Mouse (Mus musculus): ENCODE data around the gene Ctsw.

The Ctsw gene

DNA sequence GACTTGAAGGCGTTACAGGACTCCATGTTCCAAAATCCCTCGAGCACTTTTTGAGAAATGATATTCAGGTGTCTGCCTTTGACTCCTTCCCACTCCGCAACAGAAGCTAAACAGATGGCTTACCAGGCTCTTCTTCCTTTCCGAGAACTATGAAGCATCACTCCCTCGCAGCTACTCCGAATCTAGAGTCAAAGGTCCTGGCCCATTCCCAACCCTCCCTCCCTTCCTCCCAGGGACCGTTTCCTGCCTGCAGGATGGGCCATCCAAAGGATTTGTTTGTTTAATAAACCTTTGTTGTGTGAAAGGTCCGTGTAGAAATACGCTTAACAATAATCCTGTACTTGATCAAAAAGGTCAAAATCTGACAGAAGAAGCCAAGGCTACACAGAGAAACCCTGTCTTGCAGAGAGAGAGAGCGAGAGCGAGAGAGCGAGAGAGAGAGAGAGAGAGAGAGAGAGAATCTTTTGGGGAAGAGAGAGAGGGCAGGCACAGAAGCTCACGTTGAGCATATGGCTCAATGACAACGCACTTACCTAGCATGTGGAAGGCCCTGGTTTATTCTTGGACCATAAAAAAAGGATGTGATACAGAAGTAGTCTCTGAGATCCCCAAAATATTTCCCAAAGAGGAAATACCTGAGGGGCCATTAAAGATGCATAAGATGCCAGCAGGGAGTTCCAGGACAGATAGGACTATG lies 10.4 kb downstream of the Ctsw start, which contains the start of gene Ccdc85b:
TSS of gene Ccdc85b (minus strand) at position 149 of the 697 bp plus-strand sequence.
- no peak; the same call in 1 of the 2 replicates for TF ChIP-seq GATA4 (IDR thresholded peaks at IDR 0.05; ENCODE audit: insufficient replicate concordance, low read length)

DNA sequence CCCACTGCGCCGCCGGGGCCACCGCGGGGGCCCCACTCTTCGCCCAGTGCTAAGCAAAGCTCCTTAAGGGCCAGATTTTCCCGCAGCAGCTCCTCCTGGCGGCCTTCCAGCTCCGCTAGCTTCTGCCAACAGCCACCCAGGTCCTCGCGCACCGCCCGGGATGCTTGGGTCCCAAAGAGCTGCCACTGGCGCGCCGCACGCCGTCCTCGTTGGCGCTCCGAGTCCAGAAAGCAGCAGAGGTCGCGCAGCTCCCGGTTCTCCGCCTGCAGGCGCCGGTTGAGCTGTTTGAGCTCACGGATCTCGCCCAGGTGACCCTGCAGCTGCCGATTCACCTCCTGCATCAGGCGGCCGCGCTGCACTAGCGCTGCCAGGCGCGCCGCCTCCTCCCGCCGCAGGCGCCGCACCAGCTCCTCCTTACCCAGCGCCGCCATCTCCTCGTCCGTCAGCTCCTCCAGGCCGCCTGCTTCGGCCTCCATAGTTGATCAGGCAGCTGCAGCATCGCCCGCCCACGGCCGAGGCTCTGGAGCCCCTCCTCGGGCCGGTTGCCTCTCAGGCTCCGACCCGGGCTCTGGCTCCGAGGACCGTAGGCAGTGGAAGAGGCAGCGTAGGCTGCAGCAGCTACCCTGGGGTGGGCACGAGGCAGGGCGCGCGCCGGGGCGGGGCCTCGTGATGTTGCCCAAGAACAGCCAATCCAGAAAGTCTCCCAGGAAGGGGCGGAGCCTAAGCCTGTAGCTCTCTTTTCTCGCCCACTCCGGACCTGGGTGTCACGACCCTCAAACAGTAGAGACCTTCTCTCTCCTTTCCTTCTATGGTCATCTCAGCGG lies 11.2 kb downstream of the Ctsw start:
- no peak for TF ChIP-seq GATA4 (IDR thresholded peaks at IDR 0.05; ENCODE audit: insufficient replicate concordance, low read length)

- TF ChIP-seq GATA4 (IDR thresholded peaks at IDR 0.05; ENCODE audit: insufficient replicate concordance, low read length), result no peak
Measured at GRCm38 (mm10) chr19:5456241-5456921, 11.9 kb downstream of the Ctsw start.

GRCm38 (mm10) chr19:5455568-5455967 lies 12.7 kb downstream of the Ctsw start:
- no peak for TF ChIP-seq GATA4 (IDR thresholded peaks at IDR 0.05; ENCODE audit: insufficient replicate concordance, low read length)

DNA sequence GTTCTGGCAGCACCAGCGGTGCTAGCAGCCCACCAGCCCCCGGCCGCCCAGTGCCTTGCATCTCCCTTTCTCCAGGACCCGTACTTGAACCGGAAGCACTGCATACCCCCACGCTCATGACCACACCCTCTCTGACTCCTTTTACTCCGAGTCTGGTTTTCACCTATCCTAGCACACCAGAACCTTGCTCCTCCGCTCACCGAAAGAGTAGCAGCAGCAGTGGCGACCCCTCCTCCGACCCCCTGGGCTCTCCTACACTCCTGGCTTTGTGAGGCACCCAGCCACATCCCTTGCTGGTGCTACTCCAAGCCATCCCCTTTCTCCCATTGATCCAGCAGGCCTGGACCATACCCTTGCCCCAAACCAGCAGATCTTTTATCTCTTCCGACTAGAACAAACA lies 13.3 kb downstream of the Ctsw start:
- no peak for TF ChIP-seq GATA4 (IDR thresholded peaks at IDR 0.05; ENCODE audit: insufficient replicate concordance, low read length)

DNA sequence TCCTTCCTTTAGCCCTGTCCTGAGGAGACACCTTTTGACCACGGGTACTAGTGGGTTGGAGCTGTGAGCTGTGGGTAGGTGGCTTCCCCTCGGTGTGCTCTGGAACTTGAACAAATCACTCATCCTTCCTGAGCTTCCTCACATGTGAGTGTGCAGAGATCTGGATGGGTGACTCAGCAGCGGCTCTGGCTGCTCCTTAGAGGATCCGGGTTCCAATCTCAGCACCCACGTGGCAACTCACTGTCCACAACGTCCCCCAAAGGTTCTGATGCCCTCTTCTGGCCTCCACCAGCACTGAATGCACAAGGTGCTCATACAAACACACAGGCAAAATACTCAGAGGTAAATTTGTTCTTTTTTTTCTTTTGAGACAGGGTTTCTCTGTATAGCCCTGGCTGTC lies 16.5 kb downstream of the Ctsw start:
- no peak for TF ChIP-seq GATA4 (IDR thresholded peaks at IDR 0.05; ENCODE audit: insufficient replicate concordance, low read length)

DNA sequence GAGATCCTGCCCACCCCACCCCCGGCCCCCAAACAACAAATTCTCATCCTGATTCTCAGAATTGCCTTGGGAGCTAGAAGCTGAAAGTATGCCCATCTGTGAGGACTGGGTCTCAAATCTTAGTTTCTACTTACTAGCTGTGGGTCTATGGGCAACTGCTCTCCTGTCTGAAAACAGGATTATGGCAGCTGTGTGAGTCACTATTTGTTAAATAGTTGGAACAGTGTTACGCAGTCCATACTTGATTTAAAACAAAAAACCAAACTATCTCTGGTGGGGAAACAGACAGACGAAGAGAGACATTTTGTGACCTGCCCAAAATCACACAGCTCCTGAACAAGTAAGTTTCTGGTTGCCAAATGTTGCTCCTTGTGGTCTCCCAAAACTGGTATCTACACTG lies 18.6 kb downstream of the Ctsw start:
- TF ChIP-seq GATA4 (IDR thresholded peaks at IDR 0.05; ENCODE audit: insufficient replicate concordance, low read length), result no peak

DNA sequence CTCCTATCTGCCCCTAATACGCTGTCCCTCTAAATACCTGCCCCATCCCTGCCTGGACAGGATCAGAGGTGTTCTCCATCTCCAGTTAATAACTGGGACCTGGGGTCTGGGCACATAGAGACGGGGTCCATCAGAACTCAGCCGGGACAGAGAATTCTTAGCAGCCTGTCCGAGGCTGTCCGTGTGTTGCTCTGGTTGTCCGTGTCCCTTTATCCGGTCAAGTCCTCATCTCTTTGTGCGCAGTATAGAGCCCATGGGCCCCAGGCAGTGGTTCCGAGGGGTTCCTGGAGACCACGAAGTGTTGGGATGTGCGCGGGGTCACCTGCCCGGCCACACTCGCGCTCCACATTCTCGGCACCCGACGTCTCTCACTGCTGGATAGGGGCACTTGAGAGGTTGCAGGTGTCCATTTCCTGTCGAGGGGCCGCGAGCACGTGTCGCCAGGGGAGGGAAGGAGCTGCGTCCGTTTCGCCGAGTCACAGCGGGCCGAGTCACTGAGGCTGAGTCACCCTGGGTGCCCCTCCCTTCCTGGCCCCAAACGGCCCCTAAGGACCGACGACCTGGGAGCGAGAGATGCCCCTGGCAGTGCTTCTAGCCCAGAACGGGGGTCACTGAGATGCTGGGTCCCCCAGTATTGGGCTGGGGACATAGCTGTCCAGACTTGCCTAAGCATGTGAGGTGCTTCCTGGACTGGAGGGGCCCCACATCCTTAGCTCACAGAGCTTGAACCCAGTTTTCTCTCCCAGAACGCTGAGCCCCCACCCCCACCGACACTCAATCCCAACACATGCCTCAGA lies 19.8 kb downstream of the Ctsw start:
- TF ChIP-seq GATA4 (IDR thresholded peaks at IDR 0.05; ENCODE audit: insufficient replicate concordance, low read length), result no peak

DNA sequence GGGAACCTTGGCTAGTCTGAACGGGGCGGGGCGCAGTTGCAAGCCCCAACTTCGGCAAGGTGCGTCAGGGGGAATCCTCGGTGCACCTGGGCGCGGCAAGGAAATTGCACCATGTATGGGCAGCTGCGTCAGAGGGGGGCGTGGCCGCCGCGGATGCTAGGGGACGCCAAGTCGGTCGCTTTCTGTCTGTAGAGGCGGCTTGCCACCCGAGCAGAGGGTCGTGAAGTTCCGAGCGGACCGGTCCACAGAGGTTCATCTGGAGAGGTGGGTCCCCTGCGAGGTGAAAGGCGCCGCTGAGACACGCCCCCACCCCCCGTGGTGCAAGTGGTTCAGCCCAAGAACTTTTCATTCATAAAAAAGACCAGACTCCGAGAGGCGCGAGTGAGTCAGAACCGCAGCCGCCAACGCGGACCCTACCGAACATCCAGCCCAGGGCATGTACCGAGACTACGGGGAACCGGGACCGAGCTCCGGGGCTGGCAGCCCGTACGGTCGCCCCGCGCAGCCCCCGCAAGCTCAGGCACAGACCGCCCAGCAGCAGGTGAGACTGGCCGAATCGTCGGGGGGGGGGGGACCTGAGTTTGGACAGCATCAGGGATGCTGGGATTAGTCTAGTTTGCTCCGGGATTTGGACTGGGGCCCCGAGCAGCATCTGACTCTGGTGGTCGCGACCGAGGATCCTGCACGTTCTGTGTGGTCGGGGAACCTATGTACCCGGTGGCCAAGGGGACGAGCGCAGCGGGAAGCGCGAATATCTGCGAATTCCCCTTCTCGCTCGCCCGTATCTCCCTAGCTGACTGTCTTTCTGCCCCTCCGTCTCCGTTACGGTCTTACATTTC lies 20.6 kb downstream of the Ctsw start, which contains the start of gene Fosl1:
TSS of gene Fosl1 (plus strand) at position 33 of the 839 bp plus-strand sequence.
- TF ChIP-seq GATA4 (IDR thresholded peaks at IDR 0.05; ENCODE audit: insufficient replicate concordance, low read length), result no peak

DNA sequence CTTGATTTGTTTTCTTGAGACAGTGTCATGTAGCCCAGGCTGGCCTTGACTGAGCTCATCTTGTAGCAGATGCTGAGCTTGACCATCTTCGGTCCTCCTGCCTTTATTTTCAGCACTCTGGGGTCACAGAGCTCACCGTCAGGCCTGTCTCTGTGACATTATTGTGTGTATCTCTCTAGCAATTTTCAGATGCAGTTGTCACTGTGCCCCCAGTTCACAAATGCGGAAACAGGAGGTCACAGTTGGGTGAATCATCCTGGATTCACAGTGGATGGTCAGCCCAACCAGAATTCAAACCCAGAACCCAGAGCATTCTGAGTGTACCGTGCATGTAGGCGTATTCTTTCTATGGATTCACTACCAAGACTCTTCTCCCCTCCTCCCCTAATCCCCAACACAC lies 22.6 kb downstream of the Ctsw start:
- TF ChIP-seq GATA4 (IDR thresholded peaks at IDR 0.05; ENCODE audit: insufficient replicate concordance, low read length), result no peak

DNA sequence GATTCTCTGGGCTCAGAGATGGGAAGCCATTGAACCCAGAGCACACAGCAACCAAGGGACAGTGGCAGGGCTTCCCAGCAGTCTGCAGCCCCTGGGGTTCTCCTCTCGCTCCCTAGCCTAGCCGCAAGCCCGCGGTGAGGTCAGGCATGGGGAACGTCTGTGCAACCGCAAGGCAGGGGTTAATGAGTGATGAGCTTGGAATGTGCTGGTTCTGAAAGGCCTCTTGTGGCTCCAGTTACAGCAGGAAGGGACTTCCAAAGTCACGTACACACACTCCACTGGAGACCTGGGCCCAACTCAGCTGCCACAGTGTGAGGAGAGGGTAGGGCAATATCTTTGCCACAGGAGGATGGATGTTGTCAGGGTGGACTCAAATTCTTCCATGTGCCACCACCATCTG lies 23.4 kb downstream of the Ctsw start:
- TF ChIP-seq GATA4 (IDR thresholded peaks at IDR 0.05; ENCODE audit: insufficient replicate concordance, low read length), result no peak

- no peak for TF ChIP-seq GATA4 (IDR thresholded peaks at IDR 0.05; ENCODE audit: insufficient replicate concordance, low read length)
Measured at GRCm38 (mm10) chr19:5444371-5444908, 23.9 kb downstream of the Ctsw start.

DNA sequence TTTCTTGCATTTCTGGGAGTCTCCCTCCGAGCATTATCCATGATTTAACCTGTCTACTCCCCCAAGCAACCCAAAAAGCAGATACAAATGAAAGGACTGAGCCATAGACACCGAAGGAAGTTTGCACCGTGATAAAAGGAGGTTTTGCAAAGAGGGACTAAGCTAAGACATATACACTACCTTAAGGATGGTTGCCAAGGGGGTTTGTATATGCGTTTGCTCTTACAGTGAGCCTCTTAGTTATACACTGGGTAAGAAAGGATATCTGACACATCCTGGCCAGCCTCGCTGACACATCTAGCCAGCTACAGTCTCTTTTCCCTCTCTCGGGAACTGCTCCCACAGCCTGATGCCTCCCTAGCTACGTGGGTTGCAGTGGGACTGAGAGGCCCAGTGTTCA lies 34.4 kb downstream of the Ctsw start:
- TF ChIP-seq GATA4 (IDR thresholded peaks at IDR 0.05; ENCODE audit: insufficient replicate concordance, low read length), result no peak

Measured in liver, adult (tissue).